Mouse (Mus musculus): ENCODE data around the gene Snrk.

Snrk gene

DNA sequence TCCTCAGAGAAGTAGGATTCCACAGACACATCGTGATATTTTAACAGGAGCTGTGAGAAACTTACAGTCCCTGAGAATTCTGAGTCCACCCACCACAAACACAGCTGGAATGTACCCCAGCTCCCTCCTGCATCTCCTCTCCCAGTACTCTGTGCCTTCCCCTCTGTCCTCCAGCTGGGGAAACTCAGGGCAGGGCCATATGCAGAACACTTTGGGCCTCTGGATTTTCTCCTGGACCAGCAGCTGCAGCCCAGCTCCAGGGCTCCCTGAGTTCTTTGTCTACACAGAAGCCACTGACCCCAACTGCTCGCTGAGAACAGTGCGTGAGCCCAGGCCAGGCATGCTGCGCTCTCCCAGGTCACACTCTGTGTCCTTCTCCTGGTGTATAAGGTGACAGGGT, 66.0 kb downstream of the Snrk start:
- in situ Hi-C loops (cut with MboI), result no loop called here

GRCm38 (mm10) chr9:122184329-122184728, 67.3 kb downstream of the Snrk start:
- in situ Hi-C loops (cut with MboI), result no loop called here

DNA sequence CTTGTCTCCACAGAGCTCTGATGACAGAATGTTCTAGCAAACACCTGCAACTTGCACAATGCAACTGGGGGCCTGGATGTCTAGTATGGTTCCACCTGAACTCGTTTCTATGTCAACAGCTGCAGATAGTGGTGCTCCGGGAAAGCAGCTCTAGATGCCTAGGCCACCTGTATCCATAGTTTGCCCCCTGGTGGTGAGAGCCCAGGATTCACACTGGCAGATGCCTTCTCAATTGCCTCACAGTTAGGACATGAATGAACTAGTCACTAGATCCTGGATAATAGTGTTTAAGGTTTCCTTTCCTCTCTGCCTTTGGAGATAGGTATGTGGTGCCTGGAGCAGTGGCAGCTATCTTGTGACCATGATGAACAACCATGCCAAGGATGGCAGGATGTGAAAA, 68.0 kb downstream of the Snrk start:
- in situ Hi-C loops (cut with MboI), result no loop called here

DNA sequence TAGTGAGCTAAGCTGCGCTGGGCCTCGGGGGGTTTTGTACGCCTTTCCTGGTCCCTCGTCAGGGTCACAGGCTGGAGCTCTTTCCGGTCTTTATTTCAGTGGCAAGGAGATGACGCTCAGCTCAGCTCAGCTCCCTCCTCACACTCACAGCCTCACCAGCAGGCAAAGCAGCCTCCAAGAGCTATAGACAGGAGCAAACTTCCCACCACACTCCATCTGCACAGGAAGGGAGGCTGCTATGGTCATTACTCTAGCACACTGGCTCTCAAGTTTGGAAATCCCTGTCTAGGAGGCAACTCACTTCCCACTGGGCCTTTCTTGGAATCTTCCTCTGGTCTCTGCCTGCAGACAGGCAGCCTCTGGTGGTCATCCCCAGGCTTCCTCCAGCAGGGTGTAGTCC, 68.9 kb downstream of the Snrk start:
- in situ Hi-C loops (cut with MboI), result no loop called here

DNA sequence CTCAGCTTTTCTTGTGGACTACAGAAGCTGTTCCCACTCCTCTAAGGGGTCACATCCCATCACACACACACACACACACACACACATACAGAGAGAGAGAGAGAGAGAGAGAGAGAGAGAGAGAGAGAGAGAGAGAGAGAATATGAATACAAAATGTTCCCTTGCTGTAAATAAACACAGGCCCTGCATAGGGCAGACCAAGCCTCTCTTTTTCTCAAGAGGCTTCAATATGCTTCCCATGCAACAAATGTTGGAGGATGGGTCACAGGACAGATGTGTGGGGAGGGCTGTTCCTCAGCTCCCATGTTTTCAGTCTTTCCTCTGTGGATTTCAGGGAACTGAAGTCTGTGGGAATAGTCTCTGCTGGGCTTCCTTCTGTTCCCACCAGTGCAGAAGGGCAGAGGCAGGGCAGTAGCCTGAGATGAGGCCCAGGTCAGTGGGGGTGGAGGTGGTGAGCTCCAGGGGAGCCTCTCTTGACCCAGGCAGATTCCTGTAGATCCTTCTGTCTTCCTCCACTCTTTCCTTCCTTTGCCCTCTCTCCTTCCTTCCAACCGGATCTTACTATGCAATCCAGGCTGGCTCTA, 69.7 kb downstream of the Snrk start:
- in situ Hi-C loops (cut with MboI), result no loop called here

DNA sequence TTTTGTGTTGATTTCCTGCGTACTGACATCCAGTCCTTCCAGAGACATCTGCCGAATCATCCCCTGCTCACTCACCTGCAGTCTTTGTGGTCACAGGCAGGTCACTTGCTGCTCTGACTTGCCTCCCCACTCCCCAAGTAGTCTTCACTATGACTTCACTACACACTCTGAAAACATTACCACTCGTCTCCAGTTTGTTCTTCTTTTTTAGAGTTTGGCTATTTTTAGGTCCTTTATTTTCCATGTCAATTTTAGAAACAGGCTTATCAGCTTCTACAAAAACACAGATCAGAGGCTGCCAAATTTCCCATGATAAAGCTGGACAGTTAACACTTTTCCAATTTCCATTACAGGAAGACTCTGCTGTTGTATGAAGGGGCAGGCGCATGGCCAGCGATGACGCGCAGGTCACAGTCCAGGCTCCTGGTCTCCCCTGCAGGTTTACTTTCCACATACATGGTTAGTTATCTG, 70.4 kb downstream of the Snrk start:
- in situ Hi-C loops (cut with MboI), result no loop called here

- in situ Hi-C loops (cut with MboI), result no loop called here
These were observed 71.7 kb downstream of the Snrk start for GRCm38 (mm10) chr9:122188724-122189123.

DNA sequence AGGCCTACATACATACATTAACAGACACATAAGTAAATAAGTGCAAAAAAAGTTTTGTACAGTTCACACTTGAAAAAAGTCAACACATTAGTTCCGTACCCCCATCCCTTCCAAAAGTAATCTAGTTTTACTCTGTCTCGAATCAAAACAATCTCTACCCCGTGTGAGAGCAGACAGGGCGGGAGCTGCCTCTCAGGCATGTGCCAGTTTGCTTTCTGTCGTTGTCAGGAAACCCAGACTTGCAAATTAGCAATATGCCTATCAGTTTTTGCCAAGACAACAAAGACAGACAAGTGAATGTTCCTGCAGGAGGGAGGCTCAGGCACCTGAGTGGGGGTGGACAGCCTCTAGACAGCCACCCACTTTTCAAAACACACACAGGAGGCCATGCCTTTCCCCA, 76.3 kb downstream of the Snrk start:
- in situ Hi-C loops (cut with MboI), result no loop called here

DNA sequence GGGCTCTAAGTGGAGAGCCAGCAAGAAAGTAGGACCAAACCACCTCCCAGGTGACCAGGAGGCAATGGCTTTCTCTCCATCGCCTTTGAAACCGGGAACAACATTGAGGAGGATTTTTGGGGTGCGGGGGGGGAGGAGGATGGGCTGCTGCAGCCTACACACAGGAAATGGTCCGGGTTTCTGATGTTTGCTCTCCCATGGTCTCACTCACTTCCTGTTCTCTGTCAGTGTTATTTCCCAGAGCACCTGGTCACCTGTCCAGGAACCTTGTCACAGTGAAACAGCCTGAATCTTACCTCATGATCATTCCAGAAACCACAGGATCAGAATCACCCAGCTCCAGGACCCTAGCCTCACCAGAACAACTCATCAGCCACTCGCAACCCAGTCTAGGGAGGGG, 76.8 kb downstream of the Snrk start:
- in situ Hi-C loops (cut with MboI), result no loop called here

- in situ Hi-C loops (cut with MboI), result no loop called here
These were observed 78.1 kb downstream of the Snrk start for GRCm38 (mm10) chr9:122195042-122195682.

DNA sequence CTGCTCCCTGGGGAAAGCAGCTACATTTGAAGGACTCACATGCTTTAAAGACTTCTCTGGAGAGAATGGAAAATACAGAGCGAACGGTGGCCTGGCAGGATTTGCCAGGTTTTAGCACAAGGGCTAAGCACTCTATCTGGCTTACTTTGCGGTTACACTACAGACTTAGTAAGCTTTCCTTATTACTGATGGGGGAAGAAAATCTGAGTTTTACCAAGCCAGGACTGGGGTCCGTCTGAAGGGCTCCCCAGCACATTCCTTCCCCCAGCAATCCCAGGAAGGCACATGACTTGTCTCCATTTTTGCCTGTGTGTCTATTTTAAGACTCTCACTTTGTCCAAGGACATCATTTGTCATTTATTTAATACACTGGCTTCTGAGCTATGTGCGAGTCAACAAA, 80.0 kb downstream of the Snrk start:
- in situ Hi-C loops (cut with MboI), result no loop called here

DNA sequence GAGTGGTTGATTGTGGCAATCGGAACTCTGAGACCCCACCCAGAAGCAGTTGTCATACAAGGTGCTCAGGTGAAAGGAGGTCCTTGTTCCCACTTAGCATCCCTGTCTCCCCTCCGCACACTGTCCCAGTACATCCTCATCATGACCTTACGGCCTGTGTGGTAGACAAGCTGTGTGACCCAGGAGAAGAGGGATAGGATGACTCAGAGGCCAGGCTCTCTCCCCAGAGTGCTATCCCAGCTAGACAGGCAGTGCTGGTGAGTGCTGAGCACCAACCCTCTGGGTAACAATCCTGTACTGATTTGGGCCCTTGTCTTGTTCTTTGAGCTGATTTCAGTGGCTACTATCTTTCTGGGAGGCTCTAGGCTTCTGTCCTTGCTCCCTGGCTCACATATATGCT, 81.6 kb downstream of the Snrk start:
- in situ Hi-C loops (cut with MboI), result no loop called here

DNA sequence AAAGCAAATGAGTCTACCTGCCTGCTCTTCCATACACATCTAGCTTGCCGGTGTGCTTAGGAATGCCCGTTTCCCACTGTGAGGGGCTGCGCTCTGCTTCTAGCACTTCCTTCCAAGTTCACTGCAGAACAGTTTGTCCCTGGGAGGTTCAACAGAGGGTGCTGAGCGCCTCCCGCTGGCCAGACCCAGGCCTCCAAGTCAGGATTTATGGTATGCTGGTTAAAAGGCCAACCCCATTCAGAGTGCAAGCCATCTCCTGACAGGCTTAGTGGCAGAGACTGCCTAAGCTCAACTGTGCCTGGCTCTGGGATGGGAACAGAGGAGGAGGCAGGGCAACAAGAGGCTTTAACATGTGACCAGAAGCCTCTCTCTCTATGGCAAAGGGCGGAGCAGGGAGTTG, 82.2 kb downstream of the Snrk start:
- in situ Hi-C loops (cut with MboI), result no loop called here

- in situ Hi-C loops (cut with MboI), result no loop called here
These were observed 87.4 kb downstream of the Snrk start for GRCm38 (mm10) chr9:122204508-122204907.

GRCm38 (mm10) chr9:122205543-122206200, 88.6 kb downstream of the Snrk start:
- in situ Hi-C loops (cut with MboI), result no loop called here

GRCm38 (mm10) chr9:122208311-122208710, 91.2 kb downstream of the Snrk start:
- in situ Hi-C loops (cut with MboI), result no loop called here

DNA sequence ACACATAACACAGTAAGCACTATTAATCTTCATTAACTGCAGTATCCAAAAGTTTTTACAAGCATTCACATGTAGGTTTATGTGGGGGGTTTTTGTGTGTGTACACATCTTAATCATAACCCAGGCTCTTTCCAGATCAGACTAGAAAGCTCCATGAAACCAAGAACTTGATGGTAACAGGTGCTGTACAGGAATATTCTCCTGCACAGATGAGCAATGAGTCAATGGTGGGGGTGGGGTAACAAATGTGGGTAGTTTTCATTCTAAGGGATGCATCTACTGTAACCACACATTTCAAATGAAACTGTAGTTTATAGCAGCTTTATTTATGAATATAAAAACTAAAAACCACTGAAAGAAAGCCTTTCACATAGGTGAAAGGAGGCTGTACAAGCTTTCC, 98.1 kb downstream of the Snrk start:
- in situ Hi-C loops (cut with MboI), result no loop called here

- in situ Hi-C loops (cut with MboI), result no loop called here
These were observed 100.0 kb downstream of the Snrk start for GRCm38 (mm10) chr9:122216945-122217529.
